Mouse (Mus musculus) kidney, adult 2 months (tissue): ENCODE data around the gene Umodl1.

Experiments
- CTCF ChIP-seq: fragments of 200-500 bp; conservative IDR thresholded peaks from 2 replicates; pipeline ENCODE4 v1.5.1; 2011; ENCODE audit warnings: low read depth, mild to moderate bottlenecking, control low read depth, low read length, moderate library complexity, mixed read lengths; ENCODE audit not compliant: insufficient read depth, insufficient read length
- POLR2A ChIP-seq: fragments of 200-500 bp; IDR thresholded peaks from one replicate; pipeline ENCODE4 v1.6.1; 2011; ENCODE audit warnings: low read depth, low read length, control low read depth

DNA sequence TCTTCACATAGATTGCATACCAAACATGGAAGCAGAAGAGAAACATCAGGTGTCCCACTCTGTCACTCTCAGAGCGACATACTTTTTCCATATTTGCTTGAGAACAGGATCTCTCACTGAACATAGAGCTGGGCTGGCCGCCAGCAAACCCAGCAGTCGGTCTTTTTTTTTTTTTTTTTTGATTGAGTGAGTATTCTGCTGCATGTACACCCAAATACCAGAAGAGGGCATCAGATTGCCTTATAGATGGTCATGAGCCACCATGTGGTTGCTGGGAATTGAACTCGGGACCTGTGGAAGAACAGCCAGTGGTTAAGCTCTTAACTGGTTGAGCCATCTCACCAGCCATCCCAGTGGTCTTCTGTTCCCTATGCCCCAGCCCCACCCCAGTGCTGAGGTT, 30.9 kb upstream of the Umodl1 start:
- TF ChIP-seq CTCF (no peak), POLR2A (no peak)
